Mouse (Mus musculus): ENCODE results near the gene Brsk1. TPM values are rescaled to one million over a fixed set of nuclear protein-coding genes. Genes with fewer than 3 reads are reported as not detected.

Brsk1 gene
- total RNA-seq, 2 experiments from 2014 or later: 2.5 to 3.8 TPM

DNA sequence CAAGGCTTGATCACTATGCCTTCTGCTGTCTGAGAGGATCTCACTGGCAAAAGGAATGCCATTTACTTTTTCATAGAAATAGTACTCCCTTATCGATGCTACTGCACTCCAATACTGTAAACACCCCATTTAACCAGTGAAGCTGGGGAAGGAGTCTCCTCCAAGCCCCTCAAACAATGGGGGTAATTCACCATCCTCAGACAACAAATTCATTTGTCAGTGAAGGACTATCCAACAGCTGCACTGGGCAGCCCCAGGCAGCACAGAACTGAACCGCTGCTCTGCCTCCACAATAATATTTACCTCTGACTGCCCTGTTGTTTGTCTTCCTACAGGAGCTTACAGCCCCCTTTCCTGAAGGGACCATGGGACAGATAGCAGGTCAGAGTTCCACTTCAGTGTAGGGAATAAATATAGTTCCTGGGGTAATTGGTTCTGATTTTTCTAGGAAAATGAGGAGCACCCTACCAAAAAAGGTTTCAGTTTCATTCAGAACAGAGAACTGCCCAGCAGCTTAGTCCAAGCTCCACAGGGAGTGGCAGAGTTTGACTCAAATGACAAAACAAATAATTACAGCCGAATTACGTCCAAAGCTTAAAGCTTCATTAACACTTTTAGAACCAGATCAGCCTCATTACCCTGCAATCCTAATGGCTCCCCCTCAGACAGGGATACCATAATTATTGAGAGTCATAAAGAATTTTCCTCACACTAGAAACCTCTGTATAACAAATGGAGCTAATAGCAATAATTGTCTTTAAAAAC, 74.7 kb downstream of the Brsk1 start:
- DNase-seq: no peak
- intact Hi-C loops (cut with DNase I): no loop called here

Other genes with a start within 250 kb of the Brsk1 start
- gene Rdh13, start 245.0 kb upstream of the Brsk1 start, total RNA-seq (2021): 10 to 100 TPM; 32.8 to 34.1 TPM
- 1 to 10 TPM; 3.2 to 3.5 TPM for gene Eps8l1, start 229.9 kb upstream of the Brsk1 start, total RNA-seq (2021)
- gene Ppp1r12c, start 188.9 kb upstream of the Brsk1 start, total RNA-seq (2021): 10 to 100 TPM; 74.8 to 97.1 TPM
- 10 to 100 TPM; 36.1 to 38.1 TPM for gene Tnnt1, start 174.2 kb upstream of the Brsk1 start, total RNA-seq (2021)
- gene Tnni3, start 166.4 kb upstream of the Brsk1 start, total RNA-seq (2021): 1,000 to 10,000 TPM; 6,124 to 6,345 TPM
- gene Dnaaf3, start 158.2 kb upstream of the Brsk1 start, total RNA-seq (2021): under 1 TPM; 0.81 to 0.87 TPM
- gene Syt5, start 143.1 kb upstream of the Brsk1 start, total RNA-seq (2021): 1 to 10 TPM; 1.7 to 2.4 TPM
- not detected for gene Ptprh, start 86.6 kb upstream of the Brsk1 start, total RNA-seq (2021)
- gene Tmem86b, start 59.2 kb upstream of the Brsk1 start, total RNA-seq (2021): 1 to 10 TPM; 6.2 to 6.6 TPM
- gene Ppp6r1, start 31.6 kb upstream of the Brsk1 start, total RNA-seq (2021): 10 to 100 TPM; 77.3 to 80.7 TPM
- 10 to 100 TPM; 45.0 to 46.7 TPM for gene Hspbp1, start 5.5 kb upstream of the Brsk1 start, total RNA-seq (2021)
- gene Tmem150b, start 34.6 kb downstream of the Brsk1 start, total RNA-seq (2021): under 1 TPM in 1 of 2 experiments, not detected in 1; 0.20 TPM
- gene Kmt5c, start 49.5 kb downstream of the Brsk1 start, total RNA-seq (2021): 10 to 100 TPM; 32.1 to 37.1 TPM
- gene Cox6b2, start 62.5 kb downstream of the Brsk1 start, total RNA-seq (2021): 10 to 100 TPM in 1 of 2 experiments, 1 to 10 TPM in 1; 7.4 to 10.9 TPM
- not detected for gene Fam71e2, start 80.7 kb downstream of the Brsk1 start, total RNA-seq (2021)
- gene Il11, start 92.3 kb downstream of the Brsk1 start, total RNA-seq (2021): not detected
- not detected for gene Tmem190, start 92.3 kb downstream of the Brsk1 start, total RNA-seq (2021)
- 1 to 10 TPM; 3.7 to 4.2 TPM for gene Tmem238, start 99.1 kb downstream of the Brsk1 start, total RNA-seq (2021)
- gene Rpl28, start 102.3 kb downstream of the Brsk1 start, total RNA-seq (2021): 100 to 1,000 TPM; 630 to 679 TPM
- gene Ube2s, start 122.0 kb downstream of the Brsk1 start, total RNA-seq (2021): 100 to 1,000 TPM; 149 to 152 TPM
- gene Shisa7, start 154.1 kb downstream of the Brsk1 start, total RNA-seq (2021): under 1 TPM in 1 of 2 experiments, not detected in 1; 0.15 TPM
- gene Isoc2b, start 179.7 kb downstream of the Brsk1 start, total RNA-seq (2021): 1 to 10 TPM; 3.6 to 4.7 TPM
- gene Isoc2a, start 186.5 kb downstream of the Brsk1 start, total RNA-seq (2021): 10 to 100 TPM; 15.8 to 16.3 TPM
- gene Gm36210, start 215.9 kb downstream of the Brsk1 start, total RNA-seq (2021): not detected
- 10 to 100 TPM; 11.8 to 13.8 TPM for gene Zfp628, start 224.6 kb downstream of the Brsk1 start, total RNA-seq (2021)
- gene Nat14, start 231.4 kb downstream of the Brsk1 start, total RNA-seq (2021): 1 to 10 TPM; 4.9 to 5.2 TPM
- gene Ssc5d, start 235.2 kb downstream of the Brsk1 start, total RNA-seq (2021): 10 to 100 TPM; 12.5 TPM